ENCODE assay signal across 8 mouse cellular contexts in genomic region chr1:37903178-37903577, GRCm38 (mm10). TPM values are rescaled to one million over a fixed set of nuclear protein-coding genes. Genes with fewer than 3 reads are reported as not detected.
DNase-seq lines count a peak whose midpoint lies in the region; ATAC-seq lines count a peak whose summit lies in the region.

No protein-coding gene starts in this region.

- DNase-seq in heart, adult 8-10 months (ENCODE audit: low spot score) = peak; percentile 5
- DNase-seq in heart, adult 9 months (ENCODE audit: low spot score in 2 of 2) = no peak
- peak; percentile 23 for DNase-seq in ovary, postnatal 14 days (ENCODE audit: low spot score)
- no peak for DNase-seq in ovary, postnatal 36 days (ENCODE audit: low spot score)
- DNase-seq in adrenal gland, postnatal 36 days = peak; percentile 20 to 52
- DNase-seq in kidney, postnatal 14 days = peak; percentile 27

- H3K27ac ChIP-seq in midbrain, embryonic 15.5 days = no peak overlapping the region
- no peak overlapping the region for H3K27ac ChIP-seq in forebrain, embryonic 15.5 days (replicated peaks)

- no peaks in the 10 kb centered on the region for H3K27me3 ChIP-seq in midbrain, embryonic 15.5 days (replicated peaks)
- H3K27me3 ChIP-seq in forebrain, embryonic 15.5 days = no peaks in the 10 kb centered on the region

- no peak overlapping the region for H3K9ac ChIP-seq in midbrain, embryonic 15.5 days
- no peak overlapping the region for H3K9ac ChIP-seq in forebrain, embryonic 15.5 days (replicated peaks)

- H3K4me2 ChIP-seq in midbrain, embryonic 15.5 days = no peak overlapping the region
- no peak overlapping the region for H3K4me2 ChIP-seq in forebrain, embryonic 15.5 days (replicated peaks)

- H3K4me1 ChIP-seq in midbrain, embryonic 15.5 days = no peaks in the 10 kb centered on the region
- H3K4me1 ChIP-seq in forebrain, embryonic 15.5 days = no peaks in the 10 kb centered on the region

- no peak for ATAC-seq in midbrain, embryonic 15.5 days (replicated peaks)
- ATAC-seq in forebrain, embryonic 15.5 days (replicated peaks) = no peak

- 46% methylated on average over 6 of the region's 6 CpGs for WGBS in midbrain, embryonic 15.5 days
- 43% methylated on average over 6 of the region's 6 CpGs for WGBS in forebrain, embryonic 15.5 days

- H3K36me3 ChIP-seq in midbrain, embryonic 15.5 days (replicated peaks) = peaks cover 8% of the 10 kb centered on the region
- H3K36me3 ChIP-seq in forebrain, embryonic 15.5 days = peaks cover 20% of the 10 kb centered on the region

- H3K4me3 ChIP-seq in midbrain, embryonic 15.5 days = no peak overlapping the region
- no peak overlapping the region for H3K4me3 ChIP-seq in forebrain, embryonic 15.5 days

- no peaks in the 10 kb centered on the region for H3K9me3 ChIP-seq in midbrain, embryonic 15.5 days
- H3K9me3 ChIP-seq in forebrain, embryonic 15.5 days = no peaks in the 10 kb centered on the region

RNA-seq across cellular contexts. Expression of gene Mrpl30, which starts 12.9 kb away (rescaled TPM):
- 100 to 1,000 TPM; 398 to 451 (median 428) TPM for total RNA-seq in heart, adult 8-10 months (2022)
- total RNA-seq in adrenal gland, postnatal 36 days (2021) = 100 to 1,000 TPM; 211 to 224 TPM
- 224 and 231 TPM in 2 replicates for polyA plus RNA-seq in midbrain, embryonic 15.5 days (2015; fragmentation: Nextera tagmentation; extraction: Ambion mirVana)
- 242 and 244 TPM in 2 replicates for polyA plus RNA-seq in forebrain, embryonic 15.5 days (2015; fragmentation: Nextera tagmentation; extraction: Ambion mirVana)

RNA-seq across cellular contexts. Expression of gene Mitd1, which starts 13.0 kb away (rescaled TPM):
- 1 to 10 TPM; 2.9 to 4.1 (median 3.5) TPM for total RNA-seq in heart, adult 8-10 months (2022)
- 10 to 100 TPM; 11.2 to 12.8 TPM for total RNA-seq in adrenal gland, postnatal 36 days (2021)
- 15.6 and 15.9 TPM in 2 replicates for polyA plus RNA-seq in midbrain, embryonic 15.5 days (2015; fragmentation: Nextera tagmentation; extraction: Ambion mirVana)
- polyA plus RNA-seq in forebrain, embryonic 15.5 days (2015; fragmentation: Nextera tagmentation; extraction: Ambion mirVana) = 15.9 and 17.6 TPM in 2 replicates

RNA-seq across cellular contexts. Expression of gene Lyg2, which starts 13.1 kb away (rescaled TPM):
- total RNA-seq in heart, adult 8-10 months (2022) = not detected
- total RNA-seq in adrenal gland, postnatal 36 days (2021) = not detected
- polyA plus RNA-seq in midbrain, embryonic 15.5 days (2015; fragmentation: Nextera tagmentation; extraction: Ambion mirVana) = not detected in 2 replicates
- polyA plus RNA-seq in forebrain, embryonic 15.5 days (2015; fragmentation: Nextera tagmentation; extraction: Ambion mirVana) = not detected in 2 replicates

RNA-seq across cellular contexts. Expression of gene Lipt1, which starts 31.6 kb away (rescaled TPM):
- 10 to 100 TPM; 12.8 to 16.5 (median 13.7) TPM for total RNA-seq in heart, adult 8-10 months (2022)
- total RNA-seq in adrenal gland, postnatal 36 days (2021) = 10 to 100 TPM; 10.4 to 13.8 TPM
- 6.9 and 7.7 TPM in 2 replicates for polyA plus RNA-seq in midbrain, embryonic 15.5 days (2015; fragmentation: Nextera tagmentation; extraction: Ambion mirVana)
- polyA plus RNA-seq in forebrain, embryonic 15.5 days (2015; fragmentation: Nextera tagmentation; extraction: Ambion mirVana) = 6.3 and 8.1 TPM in 2 replicates

RNA-seq across cellular contexts. Expression of gene Tsga10, which starts 36.9 kb away (rescaled TPM):
- 1 to 10 TPM; 3.7 to 4.3 (median 4.0) TPM for total RNA-seq in heart, adult 8-10 months (2022)
- total RNA-seq in adrenal gland, postnatal 36 days (2021) = 1 to 10 TPM; 5.1 to 5.2 TPM
- 19.1 and 20.8 TPM in 2 replicates for polyA plus RNA-seq in midbrain, embryonic 15.5 days (2015; fragmentation: Nextera tagmentation; extraction: Ambion mirVana)
- 21.1 and 22.4 TPM in 2 replicates for polyA plus RNA-seq in forebrain, embryonic 15.5 days (2015; fragmentation: Nextera tagmentation; extraction: Ambion mirVana)

Comparison
In these comparisons a context has a peak if more than half of its experiments do, and no peak if none do; other contexts are left out.
1. DNase-seq: peak in heart, adult 8-10 months (single experiment), ovary, postnatal 14 days (single experiment), adrenal gland, postnatal 36 days (2 of 2) and kidney, postnatal 14 days (single experiment); none in heart, adult 9 months (0 of 2) and ovary, postnatal 36 days (single experiment).